Mouse (Mus musculus) ES-Bruce4 (cell line): Measurements from ENCODE around the gene Lsm4.

ENCODE experiments used
- CTCF ChIP-seq: IDR thresholded peaks from one replicate; pipeline ENCODE4 v1.8.1; 2011; ENCODE audit warnings: low read depth, low read length
- EP300 ChIP-seq: IDR thresholded peaks from 2 replicates; pipeline ENCODE4 v1.6.1; 2011; ENCODE audit warnings: low read depth, low read length; ENCODE audit not compliant: insufficient read depth

DNA sequence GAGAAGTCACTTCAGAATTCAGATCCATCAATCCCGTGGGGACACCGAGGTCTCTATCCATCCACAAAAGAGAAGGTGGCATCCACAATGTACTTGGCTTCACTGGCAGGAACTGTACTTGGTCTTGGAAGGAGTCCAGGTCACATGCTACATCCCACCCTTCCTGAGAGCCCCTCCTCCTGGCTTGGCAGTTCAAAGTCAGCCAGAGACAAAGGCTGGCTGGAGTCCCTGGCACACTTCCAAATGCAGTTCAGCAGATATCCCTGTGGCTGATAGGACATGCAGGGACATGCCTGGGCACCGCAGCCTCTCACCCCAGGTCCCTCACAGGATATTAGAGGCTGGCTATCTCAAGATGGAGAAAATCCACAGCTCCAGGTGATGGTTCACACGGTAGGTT, 23.7 kb upstream of the Lsm4 start:
- TF ChIP-seq CTCF (no peak), EP300 (peak; percentile 97)
